Mouse (Mus musculus) MEL (cell line): ENCODE measurements around the gene Magi3. TPM values are rescaled to one million over a fixed set of nuclear protein-coding genes. Genes with fewer than 3 reads are reported as not detected.

Experiments
- DNase-seq: peaks from one replicate; pipeline ENCODE4 v3.0.0; 2011; ENCODE audit warnings: low read depth, low spot score
- H3K27ac ChIP-seq: 2 replicates; pipeline ENCODE4 v1.5.1; 2012; ENCODE audit warnings: low read depth, mild to moderate bottlenecking, control low read depth, low read length, moderate library complexity; ENCODE audit not compliant: control insufficient read depth
- H3K27me3 ChIP-seq, 2 experiments: fragments of 150-350 bp in 1 of 2; sonication (generic) in 1 of 2; 2 replicates each; pipeline ENCODE4 v1.6.1; 2012; ENCODE audit warnings: low read length in 2 of 2, mild to moderate bottlenecking in 2 of 2, improper control_type of control experiment in 1 of 2, moderate library complexity in 1 of 2; ENCODE audit not compliant: insufficient read depth in 2 of 2, control insufficient read depth in 1 of 2
- H3K36me3 ChIP-seq, 2 experiments: 2 replicates each; pipeline ENCODE4 v1.6.1; 2012 to 2014; ENCODE audit warnings: low read length in 2 of 2, improper control_type of control experiment in 1 of 2, inconsistent platforms in 1 of 2, mild to moderate bottlenecking in 1 of 2; ENCODE audit not compliant: insufficient read depth in 2 of 2, control insufficient read depth in 1 of 2
- H3K4me1 ChIP-seq, 2 experiments: fragments of 150-350 bp in 1 of 2; sonication (generic) in 1 of 2; 2 replicates each; pipeline ENCODE4 v1.6.1; 2012; ENCODE audit warnings: low read length in 2 of 2, improper control_type of control experiment in 1 of 2, mild to moderate bottlenecking in 1 of 2; ENCODE audit not compliant: insufficient read depth in 2 of 2, control insufficient read depth in 1 of 2
- H3K4me3 ChIP-seq, 2 experiments: fragments of 150-350 bp in 1 of 2; sonication (generic) in 1 of 2; 2 replicates each; pipeline ENCODE4 v1.5.1; 2012; ENCODE audit warnings: low read depth in 2 of 2, low read length in 2 of 2, mild to moderate bottlenecking in 2 of 2, moderate library complexity in 2 of 2, control low read depth in 1 of 2, improper control_type of control experiment in 1 of 2; ENCODE audit not compliant: control insufficient read depth in 1 of 2, insufficient read depth in 1 of 2
- H3K79me2 ChIP-seq: 2 replicates; pipeline ENCODE4 v1.6.1; 2012; ENCODE audit warnings: mild to moderate bottlenecking, low read length, moderate library complexity; ENCODE audit not compliant: control insufficient read depth, poor library complexity, insufficient read depth
- H3K9ac ChIP-seq: 2 replicates; pipeline ENCODE4 v1.6.1; 2012; ENCODE audit warnings: low read depth, mild to moderate bottlenecking, control low read depth, low read length, moderate library complexity; ENCODE audit not compliant: control insufficient read depth, poor library complexity, severe bottlenecking
- H3K9me3 ChIP-seq: fragments of 150-350 bp; sonication (generic); replicated peaks from 2 replicates; pipeline ENCODE4 v1.6.1; 2012; ENCODE audit warnings: mild to moderate bottlenecking, low read length, improper control_type of control experiment, moderate library complexity; ENCODE audit not compliant: insufficient read depth
- BHLHE40 ChIP-seq: IDR thresholded peaks from 2 replicates; pipeline ENCODE4 v1.6.1; 2012; ENCODE audit warnings: low read depth, mild to moderate bottlenecking, inconsistent platforms, low read length, improper control_type of control experiment, borderline replicate concordance
- CHD1 ChIP-seq: IDR thresholded peaks from 2 replicates; pipeline ENCODE4 v1.6.1; 2012; ENCODE audit warnings: low read depth, mild to moderate bottlenecking, inconsistent platforms, low read length, improper control_type of control experiment
- CTCF ChIP-seq, 3 experiments: IDR thresholded peaks in 2 of 3; conservative IDR thresholded peaks in 1 of 3; 2 replicates each; pipeline ENCODE4 v1.5.1; 2011 to 2012; ENCODE audit warnings: low read length in 3 of 3, low read depth in 2 of 3, mild to moderate bottlenecking in 2 of 3, improper control_type of control experiment in 1 of 3, inconsistent platforms in 1 of 3, mixed read lengths in 1 of 3, moderate library complexity in 1 of 3; ENCODE audit not compliant: control insufficient read depth in 1 of 3, insufficient read depth in 1 of 3, poor library complexity in 1 of 3, severe bottlenecking in 1 of 3
- E2F4 ChIP-seq: IDR thresholded peaks from 2 replicates; pipeline ENCODE4 v1.6.1; 2011; ENCODE audit warnings: low read depth, low read length, improper control_type of control experiment, borderline replicate concordance
- ELF1 ChIP-seq: IDR thresholded peaks from 2 replicates; pipeline ENCODE4 v1.6.1; 2014; ENCODE audit warnings: low read depth, mild to moderate bottlenecking, inconsistent platforms, low read length, improper control_type of control experiment, moderate library complexity
- ETS1 ChIP-seq: IDR thresholded peaks from 2 replicates; pipeline ENCODE4 v1.6.1; 2012; ENCODE audit warnings: low read depth, mild to moderate bottlenecking, inconsistent platforms, low read length, improper control_type of control experiment, moderate library complexity
- HCFC1 ChIP-seq: IDR thresholded peaks from 2 replicates; pipeline ENCODE4 v1.6.1; 2012; ENCODE audit warnings: low read depth, mild to moderate bottlenecking, inconsistent platforms, low read length, improper control_type of control experiment, moderate library complexity
- KAT2A ChIP-seq: conservative IDR thresholded peaks from 2 replicates; pipeline ENCODE4 v1.6.1; 2012; ENCODE audit warnings: low read depth, low read length, improper control_type of control experiment, inconsistent platforms
- MAX ChIP-seq: IDR thresholded peaks from 2 replicates; pipeline ENCODE4 v1.6.1; 2011; ENCODE audit warnings: low read length, improper control_type of control experiment
- MAZ ChIP-seq: IDR thresholded peaks from 2 replicates; pipeline ENCODE4 v1.6.1; 2012; ENCODE audit warnings: low read depth, mild to moderate bottlenecking, inconsistent platforms, low read length, improper control_type of control experiment
- MEF2A ChIP-seq: IDR thresholded peaks from 2 replicates; pipeline ENCODE4 v1.6.1; 2014; ENCODE audit warnings: low read depth, mild to moderate bottlenecking, inconsistent platforms, low read length, improper control_type of control experiment; ENCODE audit not compliant: poor library complexity, insufficient replicate concordance, severe bottlenecking; ENCODE audit errors: extremely low read depth
- MYB ChIP-seq: IDR thresholded peaks from 2 replicates; pipeline ENCODE4 v1.6.1; 2011; ENCODE audit warnings: mild to moderate bottlenecking, low read depth, low read length, improper control_type of control experiment
- NELFE ChIP-seq: IDR thresholded peaks from 2 replicates; pipeline ENCODE4 v1.6.1; 2011; ENCODE audit warnings: low read depth, low read length, improper control_type of control experiment
- POLR2A ChIP-seq, 2 experiments: IDR thresholded peaks; 2 replicates each; pipeline ENCODE4 v1.6.1; 2011 to 2012; ENCODE audit warnings: low read length in 2 of 2, mild to moderate bottlenecking in 2 of 2, control low read depth in 1 of 2, improper control_type of control experiment in 1 of 2, low read depth in 1 of 2, moderate library complexity in 1 of 2; ENCODE audit not compliant: control insufficient read depth in 1 of 2, insufficient read depth in 1 of 2, poor library complexity in 1 of 2
- POLR2AphosphoS2 ChIP-seq: IDR thresholded peaks from 2 replicates; pipeline ENCODE4 v1.6.1; 2011; ENCODE audit warnings: low read length, improper control_type of control experiment
- RAD21 ChIP-seq: IDR thresholded peaks from 2 replicates; pipeline ENCODE4 v1.6.1; 2011; ENCODE audit warnings: mild to moderate bottlenecking, low read depth, low read length, improper control_type of control experiment
- RCOR1 ChIP-seq: IDR thresholded peaks from 2 replicates; pipeline ENCODE4 v1.6.1; 2012; ENCODE audit warnings: low read depth, mild to moderate bottlenecking, inconsistent platforms, low read length, improper control_type of control experiment
- SIN3A ChIP-seq: IDR thresholded peaks from 2 replicates; pipeline ENCODE4 v1.6.1; 2012; ENCODE audit warnings: low read length, improper control_type of control experiment, inconsistent platforms
- TCF12 ChIP-seq: IDR thresholded peaks from 2 replicates; pipeline ENCODE4 v1.6.1; 2014; ENCODE audit warnings: low read depth, mild to moderate bottlenecking, inconsistent platforms, low read length, improper control_type of control experiment, moderate library complexity
- ZC3H11A ChIP-seq: IDR thresholded peaks from 2 replicates; pipeline ENCODE4 v1.6.1; 2012; ENCODE audit warnings: low read depth, mild to moderate bottlenecking, inconsistent platforms, low read length, improper control_type of control experiment
- ZMIZ1 ChIP-seq: IDR thresholded peaks from 2 replicates; pipeline ENCODE4 v1.6.1; 2012; ENCODE audit warnings: low read depth, mild to moderate bottlenecking, inconsistent platforms, low read length, improper control_type of control experiment, moderate library complexity
- ZNF384 ChIP-seq: IDR thresholded peaks from 2 replicates; pipeline ENCODE4 v1.6.1; 2012; ENCODE audit warnings: low read depth, mild to moderate bottlenecking, inconsistent platforms, low read length, improper control_type of control experiment
- polyA plus RNA-seq, 2 experiments: library from polyadenylated mRNA; stranded (reverse) in 1 of 2; unstranded in 1 of 2; fragments of >175 nt in 1 of 2; fragments of >200 nt in 1 of 2; gene quantifications; 2 replicates each; pipeline versions ENCODE4 v1.2.1 to v1.2.4; 2012; ENCODE audit warnings: low replicate concordance in 2 of 2, low read depth in 1 of 2; ENCODE audit not compliant: insufficient read length in 2 of 2, insufficient read depth in 1 of 2, missing spikeins in 1 of 2
- total RNA-seq: library from RNA; depleted of rRNA; stranded (reverse); fragments of 300-350 nt; gene quantifications from 2 replicates; pipeline ENCODE4 v1.2.3, GENCODE M21; 2012; rRNA removed

Gene Magi3
- total RNA-seq = 0.03 and 0.04 TPM in 2 replicates
- under 1 TPM in 1 of 2 experiments, not detected in 1; 0.18 TPM for polyA plus RNA-seq

GRCm38 (mm10) chr3:104220295-104220965 lies at the start of gene Magi3:
Gene Magi3, minus strand, starts transcription at chr3:104220374.
- Histone ChIP-seq H3K27me3 (no peaks in the 10 kb centered on the region; a peak in 2 of 4 replicates), H3K36me3 (no peaks in the 10 kb centered on the region), H3K9me3 (no peaks in the 10 kb centered on the region), H3K79me2 (no peaks in the 10 kb centered on the region), H3K4me3 (no peak within 1 kb of the TSS), H3K27ac (no peak within 1 kb of the TSS), H3K4me1 (no peaks in the 10 kb centered on the region), H3K9ac (no peak within 1 kb of the TSS)
- DNase-seq = no peak
- TF ChIP-seq ETS1 (no peak), POLR2AphosphoS2 (no peak), POLR2A (IDR thresholded peaks at IDR 0.05; ENCODE audit: control insufficient read depth in 1 of 2, insufficient read depth in 1 of 2, low read depth in 1 of 2, low read length in 2 of 2, poor library complexity in 1 of 2) (no peak), CTCF (IDR thresholded peaks at IDR 0.05 in 2 of 3, conservative IDR thresholded peaks at IDR 0.05 in 1 of 3; ENCODE audit: control insufficient read depth in 1 of 3, insufficient read depth in 1 of 3, low read depth in 2 of 3, low read length in 3 of 3, poor library complexity in 1 of 3, severe bottlenecking in 1 of 3) (no peak), NELFE (no peak), MYB (no peak), SIN3A (no peak), MEF2A (no peak), E2F4 (no peak), ZNF384 (no peak), RAD21 (no peak)

GRCm38 (mm10) chr3:104264530-104265145 lies 44.5 kb upstream of the Magi3 start:
- H3K9ac ChIP-seq = no peak overlapping the region
- H3K79me2 ChIP-seq = no peaks in the 10 kb centered on the region
- H3K27me3 ChIP-seq = no peaks in the 10 kb centered on the region
- no peak for DNase-seq
- no peak for TF ChIP-seq E2F4
- no peak for TF ChIP-seq RCOR1
- no peak for TF ChIP-seq KAT2A
- no peak for TF ChIP-seq SIN3A
- no peak for TF ChIP-seq MAZ
- no peak for TF ChIP-seq CHD1
- no peak for TF ChIP-seq ZMIZ1
- no peak for TF ChIP-seq HCFC1
- TF ChIP-seq ZC3H11A = no peak
- TF ChIP-seq MAX = no peak
- no peak for TF ChIP-seq ELF1
- no peak for TF ChIP-seq ZNF384
- no peak for TF ChIP-seq TCF12
- TF ChIP-seq BHLHE40 = no peak
- TF ChIP-seq POLR2A (IDR thresholded peaks at IDR 0.05; ENCODE audit: control insufficient read depth in 1 of 2, insufficient read depth in 1 of 2, low read depth in 1 of 2, low read length in 2 of 2, poor library complexity in 1 of 2) = no peak
- H3K4me1 ChIP-seq = no peaks in the 10 kb centered on the region
- H3K36me3 ChIP-seq = no peaks in the 10 kb centered on the region
- no peak overlapping the region for H3K4me3 ChIP-seq
- H3K9me3 ChIP-seq = no peaks in the 10 kb centered on the region
- no peak overlapping the region for H3K27ac ChIP-seq
